Mouse (Mus musculus) forebrain, embryonic 13.5 days (tissue): ENCODE measurements at regions not wholly inside any gene's neighbourhood (a gene's known extent, or its start where the extent isn't known, plus 50 kb on each side); places are given as distances from the start of the nearest gene placed in this dataset.

Experiments used
- ATAC-seq: fragments of 200-750 bp; cut with Nextera tagmentation; 2 replicates; pipeline ENCODE4 v1.8.0; 2017
- H3K27ac ChIP-seq: fragments of 300-500 bp; sonication (generic); 2 replicates; pipeline ENCODE4 v1.5.1; 2015; ENCODE audit warnings: inconsistent platforms, mild to moderate bottlenecking, moderate library complexity
- H3K27me3 ChIP-seq: fragments of 300-500 bp; sonication (generic); 2 replicates; pipeline ENCODE4 v1.6.1; 2015; ENCODE audit warnings: mild to moderate bottlenecking, inconsistent platforms
- H3K36me3 ChIP-seq: fragments of 300-500 bp; sonication (generic); 2 replicates; pipeline ENCODE4 v1.6.1; 2015; ENCODE audit warnings: mild to moderate bottlenecking, inconsistent platforms; ENCODE audit not compliant: poor library complexity, severe bottlenecking
- H3K4me1 ChIP-seq: fragments of 300-500 bp; sonication (generic); 2 replicates; pipeline ENCODE4 v1.6.1; 2015; ENCODE audit warnings: inconsistent platforms
- H3K4me2 ChIP-seq: fragments of 300-500 bp; sonication (generic); 2 replicates; pipeline ENCODE4 v1.6.1; 2015; ENCODE audit warnings: inconsistent platforms, mild to moderate bottlenecking, moderate library complexity
- H3K4me3 ChIP-seq: fragments of 300-500 bp; sonication (generic); 2 replicates; pipeline ENCODE4 v1.5.1; 2015; ENCODE audit warnings: mild to moderate bottlenecking, inconsistent platforms
- H3K9ac ChIP-seq: fragments of 300-500 bp; sonication (generic); 2 replicates; pipeline ENCODE4 v1.6.1; 2015; ENCODE audit warnings: mild to moderate bottlenecking, inconsistent platforms
- H3K9me3 ChIP-seq: fragments of 300-500 bp; sonication (generic); replicated peaks from 2 replicates; pipeline ENCODE4 v1.6.1; 2016; ENCODE audit warnings: inconsistent platforms
- WGBS: fragments of 180-500 bp; shearing (Covaris S2); methylation state at CpG from one replicate; pipeline ENCODE4 v1.1.7; 2015; 5-methylcytosine and 5-hydroxymethylcytosine counted together

GRCm38 (mm10) chr8:92609908-92610307 lies 64.2 kb upstream of the Irx6 start:
- Histone ChIP-seq H3K9me3 (no peaks in the 10 kb centered on the region), H3K27me3 (peaks cover 5% of the 10 kb centered on the region; the same call in 1 of the 2 replicates), H3K4me3 (no peak overlapping the region), H3K4me2 (no peak overlapping the region), H3K27ac (no peak overlapping the region), H3K9ac (no peak overlapping the region), H3K4me1 (no peaks in the 10 kb centered on the region), H3K36me3 (no peaks in the 10 kb centered on the region)
- ATAC-seq = no peak
- 83% methylated on average over 2 of the region's 2 CpGs for WGBS

- H3K27me3 ChIP-seq = peaks cover 5% of the 10 kb centered on the region; the same call in 1 of the 2 replicates
- 45% methylated on average over 6 of the region's 6 CpGs for WGBS
- no peak overlapping the region for H3K4me3 ChIP-seq
- no peak overlapping the region for H3K27ac ChIP-seq
- H3K4me1 ChIP-seq = no peaks in the 10 kb centered on the region
- H3K9ac ChIP-seq = no peak overlapping the region
- H3K36me3 ChIP-seq = no peaks in the 10 kb centered on the region
- ATAC-seq = no peak
- H3K9me3 ChIP-seq = no peaks in the 10 kb centered on the region
- no peak overlapping the region for H3K4me2 ChIP-seq
These were observed 63.5 kb upstream of the Irx6 start for GRCm38 (mm10) chr8:92610487-92611059.

- Histone ChIP-seq H3K4me1 (no peaks in the 10 kb centered on the region), H3K27me3 (peaks cover 5% of the 10 kb centered on the region; the same call in 1 of the 2 replicates), H3K36me3 (no peaks in the 10 kb centered on the region), H3K4me3 (no peak overlapping the region), H3K9me3 (no peaks in the 10 kb centered on the region), H3K27ac (no peak overlapping the region), H3K4me2 (no peak overlapping the region), H3K9ac (no peak overlapping the region)
- ATAC-seq = no peak
- 52% methylated on average over 4 of the region's 4 CpGs for WGBS
These were observed 60.6 kb upstream of the Irx6 start for GRCm38 (mm10) chr8:92613486-92613885.

GRCm38 (mm10) chr8:92616341-92617115 lies 57.6 kb upstream of the Irx6 start:
- no peak overlapping the region for H3K9ac ChIP-seq
- H3K9me3 ChIP-seq = no peaks in the 10 kb centered on the region
- H3K4me2 ChIP-seq = no peak overlapping the region
- H3K36me3 ChIP-seq = no peaks in the 10 kb centered on the region
- no peak overlapping the region for H3K27ac ChIP-seq
- H3K4me3 ChIP-seq = no peak overlapping the region
- no peak for ATAC-seq
- H3K4me1 ChIP-seq = no peaks in the 10 kb centered on the region
- no peaks in the 10 kb centered on the region for H3K27me3 ChIP-seq
- WGBS = 71% methylated on average over 10 of the region's 10 CpGs

- ATAC-seq = no peak
- Histone ChIP-seq H3K4me3 (no peak overlapping the region), H3K4me2 (no peak overlapping the region), H3K9me3 (no peaks in the 10 kb centered on the region), H3K9ac (no peak overlapping the region), H3K36me3 (no peaks in the 10 kb centered on the region), H3K27me3 (no peaks in the 10 kb centered on the region), H3K4me1 (no peaks in the 10 kb centered on the region), H3K27ac (no peak overlapping the region)
- 85% methylated on average over 14 of the region's 14 CpGs for WGBS
These were observed 55.8 kb upstream of the Irx6 start for GRCm38 (mm10) chr8:92618281-92618680.
